Mouse (Mus musculus) midbrain, embryonic 11.5 days (tissue): ENCODE results near the gene Dnajb13. TPM values are rescaled to one million over a fixed set of nuclear protein-coding genes. Genes with fewer than 3 reads are reported as not detected.

Source experiments
- ATAC-seq: fragments of 200-750 bp; cut with Nextera tagmentation; 2 replicates; pipeline ENCODE4 v1.8.0; 2017; ENCODE audit warnings: moderate TSS enrichment, moderate library complexity; ENCODE audit not compliant: low FRiP score
- DNase-seq: peaks from one replicate; pipeline ENCODE4 v3.0.0; 2015; ENCODE audit warnings: low spot score; ENCODE audit errors: missing footprints
- H3K27ac ChIP-seq: fragments of 300-500 bp; sonication (generic); 2 replicates; pipeline ENCODE4 v1.5.1; 2014; ENCODE audit warnings: low read depth, low read length
- H3K27me3 ChIP-seq: fragments of 300-500 bp; sonication (generic); 2 replicates; pipeline ENCODE4 v1.6.1; 2014; ENCODE audit warnings: mild to moderate bottlenecking, low read length, moderate library complexity, mixed read lengths; ENCODE audit not compliant: control insufficient read depth, insufficient read depth
- H3K36me3 ChIP-seq: fragments of 300-500 bp; sonication (generic); 2 replicates; pipeline ENCODE4 v1.6.1; 2014; ENCODE audit warnings: mild to moderate bottlenecking, low read length, moderate library complexity, mixed read lengths; ENCODE audit not compliant: control insufficient read depth, insufficient read depth
- H3K4me1 ChIP-seq: fragments of 300-500 bp; sonication (generic); 2 replicates; pipeline ENCODE4 v1.6.1; 2014; ENCODE audit warnings: low read length; ENCODE audit not compliant: control insufficient read depth, insufficient read depth
- H3K4me2 ChIP-seq: fragments of 300-500 bp; sonication (generic); 2 replicates; pipeline ENCODE4 v1.6.1; 2014; ENCODE audit warnings: mild to moderate bottlenecking, moderate library complexity
- H3K4me3 ChIP-seq: fragments of 300-500 bp; sonication (generic); 2 replicates; pipeline ENCODE4 v1.5.1; 2014; ENCODE audit warnings: low read depth, low read length
- H3K9ac ChIP-seq: fragments of 300-500 bp; sonication (generic); 2 replicates; pipeline ENCODE4 v1.6.1; 2014; ENCODE audit warnings: low read length
- H3K9me3 ChIP-seq: fragments of 300-500 bp; sonication (generic); 2 replicates; pipeline ENCODE4 v1.6.1; 2016; ENCODE audit warnings: low read length; ENCODE audit not compliant: control insufficient read depth
- WGBS: fragments of 180-500 bp; shearing (Covaris S2); extraction: QIAGEN DNeasy Blood & Tissue Kit; methylation state at CpG from one replicate; pipeline ENCODE4 v1.1.7; 2014; 5-methylcytosine and 5-hydroxymethylcytosine counted together
- polyA plus RNA-seq: library from polyadenylated mRNA; unstranded; fragments of >200 nt; fragmentation: Nextera tagmentation; extraction: Ambion mirVana; gene quantifications from 2 replicates; pipeline ENCODE4 v1.2.1, GENCODE M21; 2014

Dnajb13 gene
- polyA plus RNA-seq, 1 experiment from 2014 or later: 0.52 TPM

GRCm38 (mm10) chr7:100495581-100496251, 19.0 kb downstream of the Dnajb13 start:
- peaks cover 12% of the 10 kb centered on the region; the same call in 1 of the 2 replicates for H3K4me1 ChIP-seq
- WGBS: 27% methylated on average over 11 of the region's 11 CpGs
- no peaks in the 10 kb centered on the region for H3K9me3 ChIP-seq
- ATAC-seq (peak; percentile 53; the same call in 1 of the 2 replicates), DNase-seq (peak; percentile 89)
- H3K36me3 ChIP-seq: no peaks in the 10 kb centered on the region
- H3K27me3 ChIP-seq: no peaks in the 10 kb centered on the region
- H3K4me2 ChIP-seq: peak overlapping the region; percentile 17; the same call in 1 of the 2 replicates
- no peak overlapping the region for H3K4me3 ChIP-seq
- no peak overlapping the region for H3K9ac ChIP-seq
- H3K27ac ChIP-seq: peak overlapping the region; percentile 25; the same call in 1 of the 2 replicates

GRCm38 (mm10) chr7:100495042-100495441, 19.7 kb downstream of the Dnajb13 start:
- peak overlapping the region; percentile 25; the same call in 1 of the 2 replicates for H3K27ac ChIP-seq
- H3K9ac ChIP-seq: no peak overlapping the region
- peak overlapping the region; percentile 17; the same call in 1 of the 2 replicates for H3K4me2 ChIP-seq
- no peak overlapping the region for H3K4me3 ChIP-seq
- 43% methylated on average over 8 of the region's 8 CpGs for WGBS
- peak; percentile 82 for DNase-seq
- no peaks in the 10 kb centered on the region for H3K27me3 ChIP-seq
- no peaks in the 10 kb centered on the region for H3K9me3 ChIP-seq
- H3K36me3 ChIP-seq: no peaks in the 10 kb centered on the region
- peaks cover 12% of the 10 kb centered on the region; the same call in 1 of the 2 replicates for H3K4me1 ChIP-seq
- peak; percentile 8; the same call in 1 of the 2 replicates for ATAC-seq

- H3K27me3 ChIP-seq: no peaks in the 10 kb centered on the region
- H3K4me1 ChIP-seq: peaks cover 12% of the 10 kb centered on the region; the same call in 1 of the 2 replicates
- WGBS: 91% methylated on average over 7 of the region's 7 CpGs
- no peak overlapping the region for H3K9ac ChIP-seq
- ATAC-seq (no peak), DNase-seq (peak; percentile 81)
- no peaks in the 10 kb centered on the region for H3K9me3 ChIP-seq
- no peaks in the 10 kb centered on the region for H3K36me3 ChIP-seq
- H3K4me2 ChIP-seq: peak overlapping the region; percentile 71
- H3K27ac ChIP-seq: no peak overlapping the region
- 0 out of 2 replicates have a peak overlapping the region, but pooled peaks have one; percentile 37 for H3K4me3 ChIP-seq
Observed at GRCm38 (mm10) chr7:100494415-100494831, 20.3 kb downstream of the Dnajb13 start.

GRCm38 (mm10) chr7:100493484-100494414, 21.0 kb downstream of the Dnajb13 start:
- H3K27me3 ChIP-seq: no peaks in the 10 kb centered on the region
- no peaks in the 10 kb centered on the region for H3K36me3 ChIP-seq
- H3K27ac ChIP-seq: no peak overlapping the region; the same call in 1 of the 2 replicates
- peaks cover 12% of the 10 kb centered on the region; the same call in 1 of the 2 replicates for H3K4me1 ChIP-seq
- DNase-seq (peak; percentile 87), ATAC-seq (peak; percentile 12; the same call in 1 of the 2 replicates)
- no peaks in the 10 kb centered on the region for H3K9me3 ChIP-seq
- H3K4me3 ChIP-seq: peak overlapping the region; percentile 37
- H3K9ac ChIP-seq: no peak overlapping the region; the same call in 1 of the 2 replicates
- WGBS: 45% methylated on average over 19 of the region's 19 CpGs
- H3K4me2 ChIP-seq: peak overlapping the region; percentile 71

- H3K36me3 ChIP-seq: no peaks in the 10 kb centered on the region
- H3K9me3 ChIP-seq: no peaks in the 10 kb centered on the region
- DNase-seq (peak; percentile 96), ATAC-seq (peak; percentile 74)
- WGBS: under 1% methylated on average over 27 of the region's 27 CpGs
- peak within 1 kb of the TSS; percentile 37 for H3K4me3 ChIP-seq
- H3K27ac ChIP-seq: no peak within 1 kb of the TSS; the same call in 1 of the 2 replicates
- no peaks in the 10 kb centered on the region for H3K27me3 ChIP-seq
- peaks cover 12% of the 10 kb centered on the region; the same call in 1 of the 2 replicates for H3K4me1 ChIP-seq
- peak within 1 kb of the TSS; percentile 61 for H3K9ac ChIP-seq
- peak within 1 kb of the TSS; percentile 71 for H3K4me2 ChIP-seq
Observed at GRCm38 (mm10) chr7:100493117-100493483, 21.7 kb downstream of the Dnajb13 start, which contains the start of gene Ucp2. Gene Ucp2 (plus strand): TSS chr7:100493337.

- Histone ChIP-seq H3K4me3 (peak overlapping the region; percentile 37), H3K4me2 (peak overlapping the region; percentile 71), H3K36me3 (no peaks in the 10 kb centered on the region), H3K9me3 (no peaks in the 10 kb centered on the region), H3K9ac (peak overlapping the region; percentile 61), H3K27ac (no peak overlapping the region), H3K27me3 (no peaks in the 10 kb centered on the region), H3K4me1 (peaks cover 12% of the 10 kb centered on the region; the same call in 1 of the 2 replicates)
- DNase-seq: no peak
- peak; percentile 56 for ATAC-seq
- 1% methylated on average over 35 of the region's 36 CpGs for WGBS
Observed at GRCm38 (mm10) chr7:100492391-100493116, 22.2 kb downstream of the Dnajb13 start.

GRCm38 (mm10) chr7:100488474-100489048, 26.2 kb downstream of the Dnajb13 start:
- no peak for DNase-seq
- no peak overlapping the region for H3K9ac ChIP-seq
- peaks cover 7% of the 10 kb centered on the region; the same call in 1 of the 2 replicates for H3K4me1 ChIP-seq
- H3K36me3 ChIP-seq: no peaks in the 10 kb centered on the region
- WGBS: 49% methylated on average over 10 of the region's 10 CpGs
- H3K4me2 ChIP-seq: no peak overlapping the region
- no peak overlapping the region for H3K27ac ChIP-seq
- no peaks in the 10 kb centered on the region for H3K27me3 ChIP-seq
- no peak overlapping the region for H3K4me3 ChIP-seq
- ATAC-seq: no peak
- H3K9me3 ChIP-seq: no peaks in the 10 kb centered on the region

GRCm38 (mm10) chr7:100487301-100487700, 27.5 kb downstream of the Dnajb13 start:
- ATAC-seq (no peak), DNase-seq (no peak)
- no peak overlapping the region for H3K4me2 ChIP-seq
- H3K36me3 ChIP-seq: no peaks in the 10 kb centered on the region
- H3K27ac ChIP-seq: no peak overlapping the region
- no peaks in the 10 kb centered on the region for H3K27me3 ChIP-seq
- 78% methylated on average over 2 of the region's 2 CpGs for WGBS
- no peak overlapping the region for H3K9ac ChIP-seq
- H3K9me3 ChIP-seq: no peaks in the 10 kb centered on the region
- no peaks in the 10 kb centered on the region for H3K4me1 ChIP-seq
- no peak overlapping the region for H3K4me3 ChIP-seq
